Mouse (Mus musculus): ENCODE measurements around the gene Vmn2r35. TPM values are rescaled to one million over a fixed set of nuclear protein-coding genes. Genes with fewer than 3 reads are reported as not detected.
"Not testable (repeated sequence)": the region's sequence is repeated elsewhere in the genome, so short reads cannot be mapped to it uniquely, and the experiment has no call there.

Vmn2r35 gene
- total RNA-seq (2021) (not detected), polyA plus RNA-seq (2012; rRNA removed) (not detected in 2 replicates)
- long read RNA-seq = 0 reads

DNA sequence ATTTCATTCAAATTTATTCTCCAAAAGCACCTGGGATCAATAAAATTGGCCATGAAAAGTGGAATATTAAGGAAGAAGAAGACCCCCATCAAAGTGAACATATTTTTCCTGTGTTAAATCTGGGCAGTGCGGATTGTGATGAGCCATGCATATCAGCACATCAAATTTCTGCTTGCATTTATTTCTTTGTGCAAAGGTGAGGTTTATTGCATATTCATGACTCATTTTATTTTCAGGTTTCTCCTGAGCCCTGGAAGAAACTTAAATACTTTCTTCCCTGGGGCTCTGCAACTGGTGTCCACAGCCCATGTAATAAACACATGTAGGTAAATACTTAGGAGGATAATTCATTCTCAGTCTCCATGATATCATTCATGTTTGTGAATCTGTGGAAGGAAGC is at the start of gene Vmn2r35:
TSS of gene Vmn2r35 (minus strand) at position 101 of the 400 bp plus-strand sequence.
- H3K4me3 ChIP-seq; H3K4me1 ChIP-seq (ENCODE audit: control insufficient read depth, insufficient read depth, low read length); H3K27ac ChIP-seq; H3K27me3 ChIP-seq (ENCODE audit: control insufficient read depth, insufficient read depth, low read length); H3K79me2 ChIP-seq (replicated peaks; ENCODE audit: control insufficient read depth, insufficient read depth, low read length); H3K36me3 ChIP-seq (ENCODE audit: control insufficient read depth, insufficient read depth, low read length); DNase-seq; intact Hi-C loops (cut with DNase I); H3K9ac ChIP-seq (ENCODE audit: low read depth, low read length): not testable (repeated sequence)
- no CpG with 5 or more reads among the region's 1 CpGs for WGBS

DNA sequence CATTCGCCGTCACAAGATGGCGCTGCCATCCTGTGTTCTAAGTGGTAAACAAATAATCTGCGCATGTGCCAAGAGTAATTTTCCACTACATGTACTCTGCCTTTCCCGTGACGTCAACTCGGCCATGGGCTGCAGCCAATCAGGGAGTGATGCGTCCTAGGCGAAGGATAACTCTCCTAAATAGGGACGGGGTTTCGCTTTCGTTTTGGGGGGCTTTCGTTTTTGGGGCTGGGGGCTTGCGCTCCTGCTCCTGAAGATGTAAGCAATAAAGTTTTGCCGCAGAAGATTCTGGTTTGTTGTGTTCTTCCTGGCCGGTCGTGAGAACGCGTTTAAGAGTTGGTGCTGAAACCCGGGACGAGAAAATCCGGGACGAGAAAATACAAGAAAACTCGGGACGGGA is 25.5 kb downstream of the Vmn2r35 start:
- H3K27me3 ChIP-seq (ENCODE audit: control insufficient read depth, insufficient read depth, low read length); intact Hi-C loops (cut with DNase I); H3K36me3 ChIP-seq (ENCODE audit: control insufficient read depth, insufficient read depth, low read length); H3K4me1 ChIP-seq (ENCODE audit: control insufficient read depth, insufficient read depth, low read length); H3K9ac ChIP-seq (ENCODE audit: low read depth, low read length); H3K4me3 ChIP-seq; DNase-seq; H3K27ac ChIP-seq; H3K79me2 ChIP-seq (replicated peaks; ENCODE audit: control insufficient read depth, insufficient read depth, low read length): not testable (repeated sequence)
- 89% methylated on average over 8 of the region's 25 CpGs for WGBS

Other genes starting within 250 kb of the Vmn2r35 start
- not detected for gene Vmn2r34, start 130.4 kb downstream of the Vmn2r35 start, total RNA-seq (2021)
- gene Vmn2r34, start 130.4 kb downstream of the Vmn2r35 start, polyA plus RNA-seq (2012; rRNA removed) = not detected in 2 replicates
- not detected for gene Vmn2r36, start 82.6 kb upstream of the Vmn2r35 start, total RNA-seq (2021)
- not detected in 2 replicates for gene Vmn2r36, start 82.6 kb upstream of the Vmn2r35 start, polyA plus RNA-seq (2012; rRNA removed)

Data from heart, adult 2 months (tissue).